ENCODE assay signal across 14 mouse cellular contexts in the genomic region with DNA sequence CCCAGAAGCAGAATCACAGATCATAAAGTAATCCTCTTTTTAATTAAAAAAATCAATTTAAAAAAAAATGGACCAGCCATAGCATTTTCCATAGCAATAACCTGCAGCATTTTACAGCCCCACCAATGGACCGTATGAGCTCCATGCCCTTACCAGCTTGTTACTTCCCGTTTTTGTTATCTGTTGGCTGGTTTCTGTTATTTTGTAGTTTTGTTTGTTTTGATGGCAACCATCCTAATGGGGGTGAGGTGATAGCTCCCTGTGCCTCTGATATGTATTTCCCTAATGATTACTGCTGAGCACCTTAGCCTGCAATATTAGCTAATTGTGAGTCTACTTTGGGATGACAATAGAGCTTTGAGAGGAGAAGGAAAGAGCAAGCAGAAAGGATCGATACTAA.
"Had no signal": no experiment of that assay in that cellular context is flagged by ENCODE, and none has a peak within 500 bp of the region (broad histone marks: within the 10 kb centered on the region; RNA-seq: fewer than 3 reads in every experiment).

No protein-coding gene starts in this region.

- H3K36me3 ChIP-seq: liver, embryonic 15.5 days; lung, embryonic 15.5 days; midbrain, embryonic 13.5 days; midbrain, embryonic 15.5 days; neural tube, embryonic 12.5 days; stomach, embryonic 15.5 days had no signal

- ATAC-seq: liver, postnatal 0 days; lung, postnatal 0 days; midbrain, embryonic 13.5 days; midbrain, embryonic 15.5 days had no signal

- H3K4me3 ChIP-seq: liver, embryonic 15.5 days; lung, embryonic 15.5 days; midbrain, embryonic 13.5 days; midbrain, embryonic 15.5 days; neural tube, embryonic 12.5 days; stomach, embryonic 15.5 days had no signal

- H3K9me3 ChIP-seq: liver, embryonic 15.5 days; lung, embryonic 15.5 days; midbrain, embryonic 13.5 days; midbrain, embryonic 15.5 days; neural tube, embryonic 12.5 days; stomach, embryonic 15.5 days had no signal

- H3K27me3 ChIP-seq: liver, embryonic 15.5 days; lung, embryonic 15.5 days; midbrain, embryonic 15.5 days; neural tube, embryonic 12.5 days; stomach, embryonic 15.5 days had no signal

- H3K4me1 ChIP-seq: liver, embryonic 15.5 days; midbrain, embryonic 13.5 days; midbrain, embryonic 15.5 days had no signal

- DNase-seq: liver, postnatal 0 days; lung, adult 2 months; lung, postnatal 14 days; lung, postnatal 36 days; right cerebral cortex, postnatal 14 days; thymus, adult 2 months; thymus, postnatal 36 days had no signal
